Mouse (Mus musculus) mouse trophoblast stem cell (cell line): ENCODE results near the gene Gpr142.

Experiments used
- in situ Hi-C, 2 experiments: fragments of 300-500 bp; cut with MseI, MboI; formaldehyde crosslinking; loops; 2 replicates in 1 of 2; 3 replicates in 1 of 2; pipeline ENCODE4 v1.15.1; 2025

The Gpr142 gene

DNA sequence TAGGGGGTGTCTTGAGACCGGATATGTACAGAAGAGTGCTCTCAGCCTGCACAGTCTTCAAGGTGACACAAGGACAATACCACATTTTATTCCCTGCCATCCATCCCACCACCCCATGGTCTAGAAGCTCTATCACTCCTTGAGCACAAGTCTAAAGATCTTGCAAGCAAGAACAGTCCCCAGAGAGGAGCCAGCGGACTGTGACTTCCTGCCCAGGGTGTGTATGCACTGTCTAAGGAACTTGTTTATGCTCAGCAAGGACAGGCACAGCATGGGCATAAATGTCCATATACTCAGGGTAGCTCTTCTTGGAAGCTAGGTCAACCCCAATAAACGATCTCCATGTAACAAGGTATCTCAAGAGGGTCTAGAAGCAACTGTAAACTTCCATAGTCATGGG, 743 bp upstream of the Gpr142 start:
- in situ Hi-C loops = no loop called here

GRCm38 (mm10) chr11:114801906-114802305, 3.2 kb downstream of the Gpr142 start:
- in situ Hi-C loops = no loop called here

GRCm38 (mm10) chr11:114802540-114803267, 4.0 kb downstream of the Gpr142 start:
- in situ Hi-C loops = no loop called here

GRCm38 (mm10) chr11:114803990-114804389, 5.3 kb downstream of the Gpr142 start:
- in situ Hi-C loops = no loop called here

DNA sequence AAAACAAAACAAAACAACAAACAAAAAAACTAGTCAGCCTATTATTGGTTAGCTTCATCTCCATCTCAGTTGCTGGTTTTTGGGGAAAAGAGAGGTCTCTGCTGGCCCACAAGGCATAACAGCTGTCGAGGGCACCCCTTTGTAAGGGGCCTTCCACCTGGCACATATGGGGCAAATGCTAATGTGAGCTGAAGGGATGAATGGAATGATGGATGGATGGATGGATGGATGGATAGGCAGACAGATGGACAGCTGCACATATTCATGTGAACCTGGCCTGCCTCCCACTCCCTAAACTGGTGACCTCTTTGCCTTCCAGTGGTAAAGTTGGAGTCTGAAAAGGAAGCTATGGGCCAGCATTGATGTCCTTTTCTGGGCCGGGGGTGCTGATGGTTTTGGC, 8.3 kb downstream of the Gpr142 start:
- in situ Hi-C loops = no loop called here

GRCm38 (mm10) chr11:114807686-114808427, 9.1 kb downstream of the Gpr142 start:
- in situ Hi-C loops = no loop called here

DNA sequence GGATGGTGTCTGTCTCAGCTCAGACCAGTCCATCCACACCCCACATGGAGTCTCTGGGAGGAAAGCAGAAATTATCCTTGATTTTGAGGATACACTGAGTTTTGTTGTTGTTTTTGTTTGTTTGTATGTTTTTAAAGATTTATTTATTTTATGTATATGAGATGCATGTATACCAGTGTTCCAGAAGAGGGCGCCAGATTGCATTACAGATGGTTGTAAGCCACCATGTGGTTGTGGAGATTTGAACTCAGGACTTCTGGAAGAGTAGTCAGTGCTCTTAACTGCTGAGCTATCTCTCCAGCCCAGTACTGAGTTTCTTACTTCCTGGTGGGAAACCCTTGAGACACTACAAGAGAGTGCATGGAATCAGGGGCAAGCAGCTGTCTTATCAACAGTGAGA, 10.6 kb downstream of the Gpr142 start:
- in situ Hi-C loops = no loop called here

- in situ Hi-C loops = loop anchor here (5.0 kb wide), 2 partner anchors 47 to 102 kb away; no protein-coding TSS in a partner anchor
Measured at GRCm38 (mm10) chr11:114810344-114810743, 11.6 kb downstream of the Gpr142 start.

DNA sequence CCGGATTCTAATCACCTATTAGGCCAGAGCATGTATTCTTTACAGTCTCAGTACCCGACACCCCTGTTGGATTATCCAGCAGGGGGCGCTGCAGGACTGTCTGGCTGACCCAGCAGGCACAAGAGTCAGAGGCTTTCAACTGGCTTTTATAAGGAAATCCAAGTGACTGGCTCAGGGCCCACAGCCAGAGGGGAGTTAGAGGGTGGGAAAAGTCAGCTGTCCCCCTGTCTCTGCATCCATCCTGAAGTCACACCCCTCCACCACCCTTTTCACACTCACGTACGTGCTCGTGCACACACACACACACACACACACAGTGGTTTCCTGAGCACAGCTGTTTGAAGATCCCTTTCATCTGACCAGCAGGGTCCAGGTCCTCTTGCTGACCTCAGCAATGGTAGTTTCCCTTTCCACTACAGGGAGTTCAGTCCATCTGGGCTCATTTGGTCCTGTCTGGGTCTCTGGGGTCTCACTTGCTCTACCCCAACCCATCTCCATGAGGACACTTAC, 14.1 kb downstream of the Gpr142 start:
- in situ Hi-C loops = loop anchor here (5.0 kb wide), 2 partner anchors 45 to 100 kb away; no protein-coding TSS in a partner anchor

GRCm38 (mm10) chr11:114814873-114815592, 16.3 kb downstream of the Gpr142 start:
- in situ Hi-C loops = loop anchor here (5.0 kb wide), 2 partner anchors 42 to 97 kb away; no protein-coding TSS in a partner anchor

DNA sequence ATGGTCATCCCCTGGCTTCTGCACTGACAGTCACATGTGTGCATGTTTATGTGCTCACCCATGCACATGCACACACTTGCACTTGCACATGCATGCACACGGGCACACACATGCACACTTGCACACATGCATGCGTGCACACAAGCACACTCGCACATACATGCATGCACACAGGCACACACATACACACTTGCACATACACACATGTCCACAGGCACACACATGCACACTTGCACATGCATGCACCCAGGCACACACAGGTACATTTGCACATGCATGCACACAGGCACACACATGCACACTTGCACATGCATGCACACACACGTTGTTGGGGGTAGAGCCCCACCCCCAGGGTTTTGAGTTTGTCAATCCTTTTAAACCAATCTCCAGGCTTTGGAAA, 18.2 kb downstream of the Gpr142 start:
- in situ Hi-C loops = no loop called here

DNA sequence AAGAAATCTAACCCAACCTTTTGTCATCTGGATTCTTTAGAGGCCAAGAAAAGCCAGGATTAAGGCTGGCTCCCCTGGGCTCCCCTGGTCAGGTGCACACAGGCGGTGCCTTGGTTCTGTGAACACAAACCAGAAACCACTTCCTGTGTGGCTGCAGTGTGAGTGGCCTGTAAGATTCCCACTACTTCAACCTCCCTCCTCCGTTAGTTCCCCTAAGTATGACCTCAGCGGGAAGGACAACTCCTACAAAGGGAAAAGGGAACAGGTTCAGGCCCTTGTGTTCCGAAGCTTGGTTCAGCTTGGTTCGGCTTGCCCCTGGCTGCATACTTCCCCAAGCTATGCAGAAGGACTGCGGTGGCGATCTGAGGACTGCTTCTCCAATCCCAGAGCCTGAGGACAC, 19.5 kb downstream of the Gpr142 start:
- in situ Hi-C loops = no loop called here

GRCm38 (mm10) chr11:114819110-114819509, 20.4 kb downstream of the Gpr142 start:
- in situ Hi-C loops = no loop called here

GRCm38 (mm10) chr11:114820444-114820843, 21.7 kb downstream of the Gpr142 start:
- in situ Hi-C loops = no loop called here

GRCm38 (mm10) chr11:114821325-114821724, 22.6 kb downstream of the Gpr142 start:
- in situ Hi-C loops = no loop called here

- in situ Hi-C loops = no loop called here
Measured at GRCm38 (mm10) chr11:114822727-114823126, 24.0 kb downstream of the Gpr142 start.

DNA sequence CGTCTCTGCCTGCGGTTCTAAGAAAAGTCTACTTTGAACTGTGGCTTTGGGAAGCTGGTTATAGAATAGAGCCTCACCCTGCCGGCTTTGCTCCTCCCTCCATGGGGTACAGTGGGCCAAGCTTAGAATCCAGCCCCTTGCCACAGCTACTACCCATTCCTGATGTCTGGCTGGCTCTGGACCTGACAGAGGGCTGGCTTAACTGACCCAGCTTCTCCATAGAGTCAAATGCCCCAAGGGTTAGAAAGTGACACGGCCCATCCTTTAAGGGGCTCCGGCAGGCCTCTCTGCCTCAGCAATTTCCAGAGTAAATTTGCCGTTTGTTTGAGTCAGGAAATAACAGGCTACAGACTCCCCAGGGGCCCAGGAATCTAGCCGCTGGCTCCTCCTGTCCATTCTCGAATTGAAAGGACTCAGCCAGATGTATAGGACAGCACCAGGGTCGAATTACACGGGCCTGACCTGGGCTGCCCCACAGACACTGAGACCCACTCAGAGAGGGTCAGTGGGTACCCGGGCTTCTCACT, 24.5 kb downstream of the Gpr142 start:
- in situ Hi-C loops = no loop called here

DNA sequence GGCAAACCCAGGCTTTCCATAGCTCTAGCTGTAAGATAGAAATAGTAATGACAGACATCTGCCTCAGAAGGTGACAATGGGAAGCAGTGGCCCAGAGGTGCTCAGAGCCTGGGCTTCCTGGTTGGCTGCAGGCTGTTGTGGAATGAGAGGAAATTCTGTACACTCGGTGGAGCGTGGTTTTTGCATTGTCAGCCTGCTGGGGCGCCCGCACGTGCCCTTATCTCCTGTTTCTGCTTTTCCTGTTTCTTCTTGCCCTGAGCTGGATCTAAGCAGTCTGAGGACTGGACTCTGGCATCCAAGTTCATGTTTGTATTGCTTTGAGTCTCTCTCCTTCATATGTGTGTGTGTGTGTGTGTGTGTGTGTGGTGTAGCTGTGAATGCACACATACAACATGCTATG, 28.0 kb downstream of the Gpr142 start:
- in situ Hi-C loops = no loop called here

- in situ Hi-C loops = no loop called here
Measured at GRCm38 (mm10) chr11:114829499-114830432, 31.0 kb downstream of the Gpr142 start.

DNA sequence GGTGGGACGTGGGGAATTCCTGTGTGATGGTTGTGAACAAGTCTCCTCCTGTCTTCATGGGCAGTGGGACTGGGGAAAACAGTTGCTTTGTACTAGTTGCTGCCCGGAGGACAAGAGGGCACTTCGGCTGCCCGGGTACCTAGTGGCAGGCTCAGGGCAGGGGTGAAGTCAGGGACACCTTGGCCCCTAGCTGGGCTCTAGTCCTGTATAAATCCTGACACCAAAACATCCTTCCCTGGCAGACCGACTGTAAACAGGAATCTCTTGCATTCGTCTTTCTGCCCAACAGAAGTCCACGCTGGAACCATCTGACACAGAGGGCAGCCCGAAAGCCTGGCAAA, 31.7 kb downstream of the Gpr142 start:
- in situ Hi-C loops = no loop called here

GRCm38 (mm10) chr11:114833166-114833565, 34.4 kb downstream of the Gpr142 start:
- in situ Hi-C loops = no loop called here
